Mouse (Mus musculus): ENCODE measurements around the gene Ackr2.

DNA sequence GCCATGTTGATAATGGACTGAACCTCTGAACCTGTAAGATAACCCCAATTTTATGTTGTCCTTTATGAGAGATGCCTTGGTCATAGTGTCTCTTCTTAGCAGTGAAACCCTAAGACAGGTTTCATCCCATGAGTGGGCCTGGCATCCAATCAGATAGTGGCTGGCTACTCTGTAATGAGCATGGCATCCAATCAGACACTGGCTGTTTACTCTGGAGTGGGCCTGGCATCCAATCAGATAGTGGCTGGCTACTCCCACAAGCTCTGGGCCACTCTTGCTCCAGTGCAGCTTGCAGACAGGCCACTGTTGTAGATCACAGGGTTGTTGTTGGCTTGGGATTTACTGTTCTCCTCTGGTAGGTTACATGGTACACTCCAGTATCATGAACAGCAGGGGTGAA, 24.6 kb upstream of the Ackr2 start:
- TF ChIP-seq CTCF (IDR thresholded peaks at IDR 0.05; ENCODE audit: borderline replicate concordance, insufficient read depth, low read depth, low read length) (no peak), POLR2A (IDR thresholded peaks at IDR 0.05; ENCODE audit: borderline replicate concordance, insufficient read depth, low read length) (no peak)
